Mouse (Mus musculus): ENCODE measurements around the gene Gm20521.

DNA sequence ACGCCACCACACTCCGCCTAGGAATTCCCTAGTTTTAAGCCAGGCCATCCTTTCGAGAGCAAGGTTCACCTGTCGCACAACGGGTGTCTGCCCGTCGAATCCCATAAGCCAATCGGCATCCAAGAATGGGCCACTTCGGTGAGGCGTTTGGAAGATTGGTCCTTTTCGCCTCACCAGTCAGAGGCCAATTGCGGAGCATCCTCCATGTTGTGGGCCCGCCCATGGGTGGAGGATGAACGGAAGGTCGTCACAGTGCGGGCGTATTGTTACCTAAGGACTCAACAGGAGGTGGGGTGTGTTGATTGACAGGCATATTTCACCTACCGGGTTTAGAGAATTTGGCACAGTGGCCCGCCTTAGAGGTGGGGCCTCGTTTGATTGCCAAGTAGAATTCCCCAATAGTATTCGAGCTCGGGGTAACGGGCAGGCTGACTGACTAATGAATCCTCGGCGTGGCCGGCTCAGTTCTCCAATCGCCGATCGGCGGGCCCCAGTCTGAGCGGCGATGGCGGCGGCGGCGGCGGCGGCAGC, 10.5 kb downstream of the Gm20521 start:
- no peak; the same call in 1 of the 2 replicates for TF ChIP-seq POLR2A (IDR thresholded peaks at IDR 0.05; ENCODE audit: borderline replicate concordance, control insufficient read depth, low read depth, low read length)
- TF ChIP-seq CTCF (IDR thresholded peaks at IDR 0.05; ENCODE audit: control insufficient read depth, insufficient read depth, low read length), result no peak
